Mouse (Mus musculus): ENCODE measurements around the gene Gm37240. TPM values are rescaled to one million over a fixed set of nuclear protein-coding genes. Genes with fewer than 3 reads are reported as not detected.

The Gm37240 gene
- total and polyA plus RNA-seq, 3 experiments, result not detected

DNA sequence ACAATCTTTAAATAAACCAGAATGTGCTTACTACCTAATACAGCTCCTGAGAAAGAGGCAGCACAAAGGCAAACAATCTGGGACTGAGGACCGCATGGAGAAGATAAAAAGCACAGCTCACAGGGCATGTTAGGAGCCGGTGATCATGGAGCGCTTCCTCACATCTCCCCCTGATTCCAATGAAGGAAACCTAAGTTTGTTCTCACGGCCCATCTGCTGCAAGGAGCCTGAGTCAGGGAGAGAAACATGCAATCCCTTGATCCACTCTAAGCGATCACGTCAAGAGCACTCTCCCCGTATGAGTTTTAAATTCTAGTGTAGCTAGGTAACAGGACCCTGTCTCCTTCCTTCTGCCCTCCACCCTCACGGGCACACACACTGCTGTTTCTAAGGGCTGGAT lies 210.2 kb downstream of the Gm37240 start:
- no peak for ATAC-seq (ENCODE audit: extremely low read depth, insufficient number of reproducible peaks, low FRiP score, poor library complexity, severe bottlenecking)
- H3K36me3 ChIP-seq (replicated peaks), result no peaks in the 10 kb centered on the region
- DNase-seq (ENCODE audit: low spot score), result no peak
- TF ChIP-seq CTCF (IDR thresholded peaks at IDR 0.05; ENCODE audit: low read depth, low read length), result no peak
- no peak for TF ChIP-seq TAL1 (conservative IDR thresholded peaks at IDR 0.05; ENCODE audit: low read depth, low read length)
- no peak for TF ChIP-seq POLR2AphosphoS5 (IDR thresholded peaks at IDR 0.05; ENCODE audit: insufficient replicate concordance, low read depth, low read length)
- no peak for TF ChIP-seq GATA2 (IDR thresholded peaks at IDR 0.05; ENCODE audit: borderline replicate concordance, low read depth, low read length)
- no peak for TF ChIP-seq GATA1 (IDR thresholded peaks at IDR 0.05; ENCODE audit: borderline replicate concordance, low read length)
- H3K4me1 ChIP-seq (ENCODE audit: insufficient read depth, low read depth, low read length), result no peaks in the 10 kb centered on the region
- H3K9me3 ChIP-seq (replicated peaks), result no peaks in the 10 kb centered on the region
- H3K27me3 ChIP-seq (ENCODE audit: insufficient read depth, low read length), result peaks cover 34% of the 10 kb centered on the region
- no peak overlapping the region for H3K4me3 ChIP-seq (ENCODE audit: low read depth, low read length)

DNA sequence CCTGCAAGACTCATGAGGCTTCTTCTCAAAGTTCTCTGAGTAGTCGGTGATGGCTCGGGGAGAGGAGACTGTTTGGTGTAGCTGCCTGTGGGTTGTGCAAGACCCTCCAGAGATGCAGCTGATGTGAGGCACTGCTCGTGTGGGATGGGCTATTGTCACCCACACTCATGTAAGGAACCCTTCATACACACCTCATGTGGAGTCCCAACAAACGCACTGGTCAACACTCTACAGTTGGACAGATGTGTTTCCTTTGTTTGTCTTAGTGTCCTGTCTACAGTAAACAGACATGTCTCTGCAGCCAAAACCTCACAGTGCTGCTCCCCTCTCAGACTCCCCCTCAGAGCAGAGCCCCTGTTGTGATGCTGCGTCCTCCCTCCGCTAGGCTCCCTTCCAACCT lies 217.5 kb downstream of the Gm37240 start:
- H3K36me3 ChIP-seq (replicated peaks), result no peaks in the 10 kb centered on the region
- no peaks in the 10 kb centered on the region for H3K9me3 ChIP-seq (replicated peaks)
- H3K4me3 ChIP-seq (ENCODE audit: low read depth, low read length), result no peak overlapping the region
- ATAC-seq (ENCODE audit: extremely low read depth, insufficient number of reproducible peaks, low FRiP score, poor library complexity, severe bottlenecking) (no peak), DNase-seq (ENCODE audit: low spot score) (no peak)
- H3K4me1 ChIP-seq (ENCODE audit: insufficient read depth, low read depth, low read length), result no peaks in the 10 kb centered on the region
- TF ChIP-seq POLR2AphosphoS5 (IDR thresholded peaks at IDR 0.05; ENCODE audit: insufficient replicate concordance, low read depth, low read length) (no peak), TAL1 (conservative IDR thresholded peaks at IDR 0.05; ENCODE audit: low read depth, low read length) (no peak), CTCF (IDR thresholded peaks at IDR 0.05; ENCODE audit: low read depth, low read length) (no peak), GATA2 (IDR thresholded peaks at IDR 0.05; ENCODE audit: borderline replicate concordance, low read depth, low read length) (no peak), GATA1 (IDR thresholded peaks at IDR 0.05; ENCODE audit: borderline replicate concordance, low read length) (no peak)
- peaks cover 57% of the 10 kb centered on the region for H3K27me3 ChIP-seq (ENCODE audit: insufficient read depth, low read length)

DNA sequence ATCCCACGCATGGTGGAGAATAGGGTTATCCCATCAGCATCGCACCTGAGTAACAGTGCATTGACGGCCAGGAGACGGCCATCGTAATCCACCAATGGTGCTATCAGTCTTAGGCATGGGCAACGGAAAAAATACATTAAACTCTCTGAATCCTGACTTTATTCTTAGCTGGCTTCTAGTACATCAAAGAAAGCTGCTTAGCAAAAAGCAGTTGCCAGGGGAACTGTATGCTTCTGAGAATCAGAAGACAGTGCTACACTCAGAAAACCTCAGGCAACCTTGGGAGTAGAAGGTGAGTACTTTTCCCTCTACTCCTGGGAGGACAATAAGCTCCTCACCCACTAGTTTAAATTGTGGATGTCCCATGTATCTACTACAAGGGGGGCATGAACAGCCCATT lies 219.6 kb downstream of the Gm37240 start:
- Histone ChIP-seq H3K36me3 (replicated peaks) (no peaks in the 10 kb centered on the region), H3K4me3 (ENCODE audit: low read depth, low read length) (no peak overlapping the region), H3K4me1 (ENCODE audit: insufficient read depth, low read depth, low read length) (no peaks in the 10 kb centered on the region), H3K27me3 (ENCODE audit: insufficient read depth, low read length) (peaks cover 71% of the 10 kb centered on the region), H3K9me3 (replicated peaks) (no peaks in the 10 kb centered on the region)
- TF ChIP-seq POLR2AphosphoS5 (IDR thresholded peaks at IDR 0.05; ENCODE audit: insufficient replicate concordance, low read depth, low read length), result no peak
- TF ChIP-seq GATA2 (IDR thresholded peaks at IDR 0.05; ENCODE audit: borderline replicate concordance, low read depth, low read length), result no peak
- no peak for TF ChIP-seq CTCF (IDR thresholded peaks at IDR 0.05; ENCODE audit: low read depth, low read length)
- no peak for TF ChIP-seq GATA1 (IDR thresholded peaks at IDR 0.05; ENCODE audit: borderline replicate concordance, low read length)
- no peak for TF ChIP-seq TAL1 (conservative IDR thresholded peaks at IDR 0.05; ENCODE audit: low read depth, low read length)
- DNase-seq (ENCODE audit: low spot score), result no peak
- no peak for ATAC-seq (ENCODE audit: extremely low read depth, insufficient number of reproducible peaks, low FRiP score, poor library complexity, severe bottlenecking)

DNA sequence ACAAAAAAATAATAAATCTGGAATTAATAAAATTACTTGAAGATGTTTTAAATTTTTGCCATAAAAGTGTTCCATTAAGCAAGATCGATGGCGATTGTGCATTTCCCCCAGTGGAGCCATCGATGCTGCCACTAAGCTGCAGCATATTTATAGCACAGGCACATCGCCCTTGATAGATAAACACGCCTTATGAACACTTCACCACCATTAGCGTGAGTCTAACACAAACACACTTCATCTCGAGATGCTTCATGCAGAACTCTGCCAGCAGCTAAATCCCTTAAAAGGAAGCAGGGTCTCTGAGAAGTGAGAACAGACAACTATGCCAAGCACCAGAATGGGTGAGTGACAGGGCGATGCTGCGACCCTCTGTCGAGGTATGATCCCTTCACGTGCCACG lies 220.6 kb downstream of the Gm37240 start:
- Histone ChIP-seq H3K36me3 (replicated peaks) (no peaks in the 10 kb centered on the region), H3K4me1 (ENCODE audit: insufficient read depth, low read depth, low read length) (no peaks in the 10 kb centered on the region), H3K27me3 (ENCODE audit: insufficient read depth, low read length) (peaks cover 66% of the 10 kb centered on the region), H3K4me3 (ENCODE audit: low read depth, low read length) (no peak overlapping the region), H3K9me3 (replicated peaks) (no peaks in the 10 kb centered on the region)
- no peak for DNase-seq (ENCODE audit: low spot score)
- ATAC-seq (ENCODE audit: extremely low read depth, insufficient number of reproducible peaks, low FRiP score, poor library complexity, severe bottlenecking), result no peak
- TF ChIP-seq TAL1 (conservative IDR thresholded peaks at IDR 0.05; ENCODE audit: low read depth, low read length) (no peak), GATA1 (IDR thresholded peaks at IDR 0.05; ENCODE audit: borderline replicate concordance, low read length) (no peak), POLR2AphosphoS5 (IDR thresholded peaks at IDR 0.05; ENCODE audit: insufficient replicate concordance, low read depth, low read length) (no peak), GATA2 (IDR thresholded peaks at IDR 0.05; ENCODE audit: borderline replicate concordance, low read depth, low read length) (no peak), CTCF (IDR thresholded peaks at IDR 0.05; ENCODE audit: low read depth, low read length) (no peak)

DNA sequence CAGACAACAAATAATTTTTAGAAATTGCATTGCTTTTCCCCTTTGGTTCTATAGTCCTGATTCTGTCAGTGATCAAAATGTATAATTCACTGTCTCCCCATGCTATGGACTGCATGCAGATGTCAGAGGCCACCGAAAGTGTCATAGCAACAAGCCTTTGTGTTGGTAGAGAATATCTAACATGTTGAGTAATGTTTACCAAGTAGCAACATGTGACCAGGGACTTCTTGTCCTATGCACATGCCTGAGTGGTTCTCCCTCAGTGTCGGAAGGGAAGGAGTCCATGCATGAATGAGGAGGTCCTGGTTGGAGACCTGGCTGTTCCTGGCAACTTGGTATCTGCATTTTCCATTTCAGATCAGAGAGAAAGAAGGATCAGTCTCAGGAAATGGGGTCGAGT lies 221.2 kb downstream of the Gm37240 start:
- DNase-seq (ENCODE audit: low spot score) (no peak), ATAC-seq (ENCODE audit: extremely low read depth, insufficient number of reproducible peaks, low FRiP score, poor library complexity, severe bottlenecking) (no peak)
- H3K9me3 ChIP-seq (replicated peaks), result no peaks in the 10 kb centered on the region
- no peak overlapping the region for H3K4me3 ChIP-seq (ENCODE audit: low read depth, low read length)
- no peaks in the 10 kb centered on the region for H3K4me1 ChIP-seq (ENCODE audit: insufficient read depth, low read depth, low read length)
- no peaks in the 10 kb centered on the region for H3K36me3 ChIP-seq (replicated peaks)
- no peak for TF ChIP-seq TAL1 (conservative IDR thresholded peaks at IDR 0.05; ENCODE audit: low read depth, low read length)
- TF ChIP-seq GATA2 (IDR thresholded peaks at IDR 0.05; ENCODE audit: borderline replicate concordance, low read depth, low read length), result no peak
- TF ChIP-seq POLR2AphosphoS5 (IDR thresholded peaks at IDR 0.05; ENCODE audit: insufficient replicate concordance, low read depth, low read length), result no peak
- no peak for TF ChIP-seq CTCF (IDR thresholded peaks at IDR 0.05; ENCODE audit: low read depth, low read length)
- TF ChIP-seq GATA1 (IDR thresholded peaks at IDR 0.05; ENCODE audit: borderline replicate concordance, low read length), result no peak
- peaks cover 70% of the 10 kb centered on the region for H3K27me3 ChIP-seq (ENCODE audit: insufficient read depth, low read length)

DNA sequence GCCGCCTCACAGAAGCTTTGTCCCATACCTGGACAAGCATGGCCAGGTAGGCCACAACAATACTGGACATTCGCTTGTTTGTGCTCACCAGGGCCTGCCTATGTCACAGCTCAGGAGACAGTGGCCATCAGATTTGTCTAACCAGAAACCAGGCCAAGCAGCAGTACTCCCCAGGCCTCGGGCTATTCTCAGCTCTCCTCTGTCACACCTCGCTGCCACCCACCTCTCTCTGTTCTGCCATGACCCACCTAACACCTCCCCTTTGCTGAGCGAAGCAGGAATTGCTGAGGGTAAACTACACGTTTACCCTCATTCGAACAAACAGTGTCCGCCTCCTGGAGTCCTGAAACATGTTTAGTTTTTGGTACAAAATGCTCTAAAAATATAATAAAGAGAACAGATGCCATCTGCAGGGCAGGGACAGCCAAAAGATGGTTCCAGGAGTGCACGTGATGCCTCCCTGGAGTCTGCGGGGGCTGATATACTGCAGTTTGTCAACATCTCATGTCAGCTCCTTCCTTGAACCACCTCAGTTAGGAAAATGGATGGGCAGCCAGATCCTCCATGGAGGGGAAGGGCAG lies 222.6 kb downstream of the Gm37240 start:
- TF ChIP-seq CTCF (IDR thresholded peaks at IDR 0.05; ENCODE audit: low read depth, low read length) (no peak), TAL1 (conservative IDR thresholded peaks at IDR 0.05; ENCODE audit: low read depth, low read length) (no peak), GATA1 (IDR thresholded peaks at IDR 0.05; ENCODE audit: borderline replicate concordance, low read length) (no peak), GATA2 (IDR thresholded peaks at IDR 0.05; ENCODE audit: borderline replicate concordance, low read depth, low read length) (no peak), POLR2AphosphoS5 (IDR thresholded peaks at IDR 0.05; ENCODE audit: insufficient replicate concordance, low read depth, low read length) (no peak)
- H3K36me3 ChIP-seq (replicated peaks), result no peaks in the 10 kb centered on the region
- H3K4me3 ChIP-seq (ENCODE audit: low read depth, low read length), result no peak overlapping the region
- H3K4me1 ChIP-seq (ENCODE audit: insufficient read depth, low read depth, low read length), result no peaks in the 10 kb centered on the region
- no peaks in the 10 kb centered on the region for H3K9me3 ChIP-seq (replicated peaks)
- DNase-seq (ENCODE audit: low spot score) (no peak), ATAC-seq (ENCODE audit: extremely low read depth, insufficient number of reproducible peaks, low FRiP score, poor library complexity, severe bottlenecking) (no peak)
- peaks cover 70% of the 10 kb centered on the region for H3K27me3 ChIP-seq (ENCODE audit: insufficient read depth, low read length)
